Mouse (Mus musculus) lung, postnatal 0 days (tissue): ENCODE data around the gene Ppl.
A peak's percentile ranks its signal among the peaks of the same experiment; 100 is the strongest.

ENCODE experiments used
- CTCF ChIP-seq: IDR thresholded peaks from 2 replicates; pipeline ENCODE4 v1.5.1; 2016; ENCODE audit warnings: antibody characterized with exemption, mild to moderate bottlenecking
- EP300 ChIP-seq: IDR thresholded peaks from 2 replicates; pipeline ENCODE4 v1.6.1; 2016; ENCODE audit warnings: antibody characterized with exemption, mild to moderate bottlenecking, control low read depth

DNA sequence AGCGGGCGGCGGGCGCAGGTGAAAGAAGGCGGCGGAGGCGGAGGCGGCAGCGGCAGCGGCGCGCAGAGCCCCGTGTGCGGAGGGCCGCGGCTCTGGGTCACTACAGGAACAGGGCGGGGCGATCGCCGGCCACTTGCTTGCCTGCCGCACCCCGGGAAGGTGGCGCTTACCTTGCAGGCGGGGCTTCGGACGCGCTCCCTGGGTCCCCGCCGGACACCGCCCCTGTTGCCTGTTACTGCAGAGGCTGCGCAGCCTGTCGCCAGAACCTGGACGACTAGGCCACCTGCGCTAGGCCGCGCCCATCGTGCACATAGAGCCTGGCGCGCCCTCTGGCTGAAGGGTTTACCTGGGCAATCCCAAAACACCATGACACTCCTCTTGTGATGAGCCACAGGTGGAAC is at the start of gene Ppl:
- TF ChIP-seq CTCF (peak; percentile 60), EP300 (no peak)
